Mouse (Mus musculus) E14TG2a.4 (cell line): ENCODE measurements at regions not wholly inside any gene's neighbourhood (a gene's known extent, or its start where the extent isn't known, plus 50 kb on each side); places are given as distances from the start of the nearest gene placed in this dataset.

Experiments
- CTCF ChIP-seq: conservative IDR thresholded peaks from 2 replicates; pipeline ENCODE4 v1.5.1; 2014; ENCODE audit warnings: low read length
- NANOG ChIP-seq: IDR thresholded peaks from 2 replicates; pipeline ENCODE4 v1.6.1; 2014; ENCODE audit warnings: borderline replicate concordance, low read length, mixed read lengths

DNA sequence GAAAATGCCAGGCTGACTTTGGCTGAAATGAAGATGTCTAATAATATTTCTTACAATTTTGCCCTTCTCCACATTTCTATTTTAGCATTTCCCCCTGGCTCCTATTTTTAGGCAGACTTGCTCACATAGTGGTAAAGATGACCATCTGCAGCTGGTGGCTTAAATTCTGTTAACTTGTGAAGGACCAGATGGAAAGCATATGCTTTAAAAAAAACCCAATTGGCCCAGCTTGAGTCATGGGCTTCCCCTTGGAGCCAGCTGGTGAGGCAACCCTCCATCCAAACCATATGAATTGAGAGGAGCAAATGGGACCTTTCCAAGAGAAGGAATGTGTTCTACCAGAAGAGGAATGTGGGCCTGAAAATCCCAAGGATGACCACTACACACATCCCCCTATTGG, 204.0 kb upstream of the Marcks start:
- no peak for TF ChIP-seq CTCF
- TF ChIP-seq NANOG = no peak
